9 mouse cellular contexts compared by ENCODE assay signal in the genomic region with DNA sequence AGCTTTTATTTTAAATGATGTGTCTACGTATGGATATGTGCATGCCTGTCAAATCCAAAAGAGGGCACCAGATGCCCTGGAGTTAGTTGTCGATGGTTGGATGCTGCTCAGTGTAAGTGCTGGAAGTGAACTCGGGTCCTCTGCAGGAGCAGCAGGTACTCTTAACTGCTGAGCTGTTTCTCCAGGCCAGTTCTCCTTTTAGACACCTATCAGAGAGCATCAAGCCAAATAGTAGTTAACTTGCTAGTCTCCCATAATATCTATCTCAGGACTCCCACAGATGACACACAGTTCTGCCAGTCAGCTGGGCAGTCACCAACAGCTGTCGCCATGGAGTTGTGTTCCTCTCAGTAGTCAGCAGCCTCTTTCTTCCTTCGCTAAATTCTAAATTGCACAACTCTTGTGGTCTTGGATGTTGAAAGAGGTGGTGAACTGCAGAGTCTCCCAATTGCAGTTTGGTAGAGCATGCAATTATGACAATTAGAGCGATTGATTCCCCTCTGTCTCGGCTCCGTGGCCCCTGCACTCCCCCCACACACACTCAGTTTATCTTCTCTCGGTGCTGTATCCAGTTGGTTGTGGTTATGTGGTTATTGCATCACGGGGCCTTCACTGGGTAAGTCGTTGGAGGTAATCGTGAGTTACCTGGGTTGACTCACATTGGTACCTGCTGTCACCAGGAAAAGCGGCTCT. TPM values are rescaled to one million over a fixed set of nuclear protein-coding genes. Genes with fewer than 3 reads are reported as not detected.
DNase-seq lines count a peak whose midpoint lies in the region; ATAC-seq and TF ChIP-seq lines count a peak whose summit lies in the region.
"Had no signal": no experiment of that assay in that cellular context is flagged by ENCODE, and none has a peak within 500 bp of the region (broad histone marks: within the 10 kb centered on the region; RNA-seq: fewer than 3 reads in every experiment).

No protein-coding gene starts in this region.

- no peak for DNase-seq in CH12.LX (ENCODE audit: extremely low read depth)
- DNase-seq in monocyte, adult 2 months (ENCODE audit: low read depth in 1 of 2, low spot score in 2 of 2), result peak; percentile 57 to 77
- DNase-seq in thymus, postnatal 14 days, result no peak
- DNase-seq in ovary, postnatal 10 days (ENCODE audit: low spot score), result no peak

- in situ Hi-C loops in CH12.LX (cut with MboI; ENCODE audit: low pct_ligation_motif_present, low pct_unique_long_range_greater_than_20kb, low sequenced_read_pairs), result no loop called here

- peak; percentile 19 for TF ChIP-seq RAD21 in CH12.LX (IDR thresholded peaks at IDR 0.05; ENCODE audit: low read depth, low read length)

- dilution Hi-C loops in CH12.LX (cut with MboI; ENCODE audit: extremely low pct_ligation_motif_present, extremely low pct_unique_long_range_greater_than_20kb, low sequenced_read_pairs), result no loop called here

- TF ChIP-seq EP300 in CH12.LX (IDR thresholded peaks at IDR 0.05; ENCODE audit: low read length), result no peak

- H3K4me3 ChIP-seq in intestine, postnatal 0 days (ENCODE audit: low read depth, low read length), result no peak overlapping the region
- no peak overlapping the region for H3K4me3 ChIP-seq in intestine, embryonic 15.5 days (replicated peaks)
- no peak overlapping the region for H3K4me3 ChIP-seq in CH12.LX (replicated peaks in 1 of 3; ENCODE audit: low read depth in 2 of 3, low read length in 2 of 3, poor library complexity in 1 of 3)
- no peak overlapping the region for H3K4me3 ChIP-seq in hindbrain, embryonic 16.5 days (ENCODE audit: low read length)
- H3K4me3 ChIP-seq in kidney, embryonic 14.5 days (ENCODE audit: low read length), result no peak overlapping the region

- H3K79me2 ChIP-seq in CH12.LX (replicated peaks; ENCODE audit: control insufficient read depth, extremely low read depth, insufficient read depth, poor library complexity, severe bottlenecking), result no peaks in the 10 kb centered on the region; the same call in 1 of the 2 replicates

- no peak overlapping the region for H3K27ac ChIP-seq in intestine, postnatal 0 days (ENCODE audit: low read depth, low read length)
- H3K27ac ChIP-seq in intestine, embryonic 15.5 days, result no peak overlapping the region
- H3K27ac ChIP-seq in CH12.LX (ENCODE audit: insufficient read depth, low read depth), result no peak overlapping the region
- no peak overlapping the region for H3K27ac ChIP-seq in hindbrain, embryonic 16.5 days (ENCODE audit: low read depth, low read length)
- no peak overlapping the region for H3K27ac ChIP-seq in kidney, embryonic 14.5 days (ENCODE audit: low read depth, low read length)

- H3K27me3 ChIP-seq in intestine, postnatal 0 days (replicated peaks; ENCODE audit: control insufficient read depth, insufficient read depth, low read length), result no peaks in the 10 kb centered on the region
- no peaks in the 10 kb centered on the region for H3K27me3 ChIP-seq in intestine, embryonic 15.5 days (replicated peaks)
- no peaks in the 10 kb centered on the region for H3K27me3 ChIP-seq in CH12.LX (replicated peaks)
- no peaks in the 10 kb centered on the region for H3K27me3 ChIP-seq in hindbrain, embryonic 16.5 days (replicated peaks; ENCODE audit: control insufficient read depth, insufficient read depth, low read length)
- no peaks in the 10 kb centered on the region for H3K27me3 ChIP-seq in kidney, embryonic 14.5 days (ENCODE audit: control insufficient read depth, insufficient read depth, low read length)

- no peaks in the 10 kb centered on the region for H3K9me3 ChIP-seq in intestine, postnatal 0 days (ENCODE audit: control insufficient read depth)
- no peaks in the 10 kb centered on the region for H3K9me3 ChIP-seq in intestine, embryonic 15.5 days
- no peaks in the 10 kb centered on the region for H3K9me3 ChIP-seq in CH12.LX (replicated peaks; ENCODE audit: low read length)
- no peaks in the 10 kb centered on the region for H3K9me3 ChIP-seq in hindbrain, embryonic 16.5 days (ENCODE audit: control insufficient read depth, low read length)
- H3K9me3 ChIP-seq in kidney, embryonic 14.5 days (ENCODE audit: control insufficient read depth, low read length), result no peaks in the 10 kb centered on the region

- no peak for TF ChIP-seq POLR2A in CH12.LX (IDR thresholded peaks at IDR 0.05; ENCODE audit: low read depth, low read length)

- no peak overlapping the region for H3K4me2 ChIP-seq in intestine, postnatal 0 days (replicated peaks; ENCODE audit: low read depth)
- no peak overlapping the region for H3K4me2 ChIP-seq in intestine, embryonic 15.5 days (replicated peaks)
- peak overlapping the region; percentile 83 for H3K4me2 ChIP-seq in CH12.LX (ENCODE audit: insufficient read depth, low read depth, poor library complexity, severe bottlenecking)
- peak overlapping the region; percentile 87 for H3K4me2 ChIP-seq in hindbrain, embryonic 16.5 days (ENCODE audit: low read length)
- H3K4me2 ChIP-seq in kidney, embryonic 14.5 days (replicated peaks; ENCODE audit: low read depth, low read length), result no peak overlapping the region

- no peak for ATAC-seq in intestine, postnatal 0 days
- no peak for ATAC-seq in intestine, embryonic 15.5 days
- ATAC-seq in hindbrain, embryonic 16.5 days, result no peak
- no peak for ATAC-seq in kidney, embryonic 14.5 days (ENCODE audit: low FRiP score, low TSS enrichment)

- no peak overlapping the region for H3K9ac ChIP-seq in intestine, postnatal 0 days (ENCODE audit: low read depth, low read length)
- H3K9ac ChIP-seq in intestine, embryonic 15.5 days, result no peak overlapping the region
- no peak overlapping the region for H3K9ac ChIP-seq in CH12.LX (ENCODE audit: insufficient read depth, low read depth)
- H3K9ac ChIP-seq in hindbrain, embryonic 16.5 days (ENCODE audit: low read depth, low read length), result no peak overlapping the region
- no peak overlapping the region for H3K9ac ChIP-seq in kidney, embryonic 14.5 days (ENCODE audit: low read depth, low read length)

- 86% methylated on average over 13 of the region's 13 CpGs for WGBS in intestine, postnatal 0 days
- WGBS in intestine, embryonic 15.5 days, result 86% methylated on average over 13 of the region's 13 CpGs
- WGBS in hindbrain, embryonic 16.5 days, result 89% methylated on average over 13 of the region's 13 CpGs
- WGBS in kidney, embryonic 14.5 days, result 92% methylated on average over 13 of the region's 13 CpGs

- peaks cover 7% of the 10 kb centered on the region; the same call in 1 of the 2 replicates for H3K36me3 ChIP-seq in intestine, postnatal 0 days (ENCODE audit: control insufficient read depth, insufficient read depth)
- H3K36me3 ChIP-seq in intestine, embryonic 15.5 days, result peaks cover 2% of the 10 kb centered on the region; the same call in 1 of the 2 replicates
- H3K36me3 ChIP-seq in CH12.LX (replicated peaks in 1 of 2; ENCODE audit: control insufficient read depth in 1 of 2, insufficient read depth in 1 of 2, low read length in 1 of 2), result peaks cover 17 to 50% of the 10 kb centered on the region in 2 experiments
- no peaks in the 10 kb centered on the region for H3K36me3 ChIP-seq in hindbrain, embryonic 16.5 days (ENCODE audit: control insufficient read depth, insufficient read depth, low read length)
- no peaks in the 10 kb centered on the region for H3K36me3 ChIP-seq in kidney, embryonic 14.5 days (ENCODE audit: control insufficient read depth, insufficient read depth, low read length)

- peak; percentile 23 for TF ChIP-seq CTCF in intestine, postnatal 0 days (IDR thresholded peaks at IDR 0.05; ENCODE audit: low read depth)
- peak in 1 of 2 experiments; percentile 38; a peak in 2 of 4 replicates for TF ChIP-seq CTCF in CH12.LX (conservative IDR thresholded peaks at IDR 0.05 in 1 of 2, IDR thresholded peaks at IDR 0.05 in 1 of 2; ENCODE audit: low read depth in 2 of 2, low read length in 2 of 2)

- H3K4me1 ChIP-seq in intestine, postnatal 0 days (replicated peaks; ENCODE audit: control insufficient read depth, insufficient read depth, low read length), result no peaks in the 10 kb centered on the region; the same call in 1 of the 2 replicates
- peaks cover 17% of the 10 kb centered on the region for H3K4me1 ChIP-seq in intestine, embryonic 15.5 days (replicated peaks)
- peaks cover 12 to 43% of the 10 kb centered on the region in 2 experiments for H3K4me1 ChIP-seq in CH12.LX (ENCODE audit: control insufficient read depth in 1 of 2, insufficient read depth in 2 of 2)
- H3K4me1 ChIP-seq in hindbrain, embryonic 16.5 days (ENCODE audit: control insufficient read depth, insufficient read depth, low read depth, low read length), result peaks cover 12% of the 10 kb centered on the region
- peaks cover 12% of the 10 kb centered on the region; the same call in 1 of the 2 replicates for H3K4me1 ChIP-seq in kidney, embryonic 14.5 days (ENCODE audit: control insufficient read depth, insufficient read depth, low read length)

RNA-seq across cellular contexts. Expression of gene Nat9, which starts 1.0 kb away (rescaled TPM):
- polyA plus RNA-seq in intestine, postnatal 0 days (2015; fragmentation: Nextera tagmentation; extraction: Ambion mirVana), result 35.0 and 35.7 TPM in 2 replicates
- polyA plus RNA-seq in intestine, embryonic 15.5 days (2015; fragmentation: Nextera tagmentation; extraction: Ambion mirVana), result 20.5 and 20.6 TPM in 2 replicates
- total RNA-seq in CH12.LX (2012; rRNA removed) (51.7 and 74.0 TPM in 2 replicates), CH12.LX (2014; rRNA removed) (20.7 and 30.6 TPM in 2 replicates)
- polyA plus RNA-seq in CH12.LX (2012; ENCODE audit: insufficient read length, low read depth), result 24.1 and 34.0 TPM in 2 replicates
- polyA plus RNA-seq in hindbrain, embryonic 16.5 days (2015; fragmentation: Nextera tagmentation; extraction: Ambion mirVana), result 20.9 and 24.6 TPM in 2 replicates
- polyA plus RNA-seq in kidney, embryonic 14.5 days (2014; fragmentation: Nextera tagmentation; extraction: Ambion mirVana), result 18.2 and 18.4 TPM in 2 replicates

RNA-seq across cellular contexts. Expression of gene Tmem104, which starts 1.4 kb away (rescaled TPM):
- polyA plus RNA-seq in intestine, postnatal 0 days (2015; fragmentation: Nextera tagmentation; extraction: Ambion mirVana), result 19.2 and 20.1 TPM in 2 replicates
- polyA plus RNA-seq in intestine, embryonic 15.5 days (2015; fragmentation: Nextera tagmentation; extraction: Ambion mirVana), result 9.3 and 12.2 TPM in 2 replicates
- total RNA-seq in CH12.LX (2012; rRNA removed) (15.7 and 16.1 TPM in 2 replicates), CH12.LX (2014; rRNA removed) (1.6 and 3.5 TPM in 2 replicates)
- polyA plus RNA-seq in CH12.LX (2012; ENCODE audit: insufficient read length, low read depth), result 10.3 and 10.8 TPM in 2 replicates
- 12.3 and 13.1 TPM in 2 replicates for polyA plus RNA-seq in hindbrain, embryonic 16.5 days (2015; fragmentation: Nextera tagmentation; extraction: Ambion mirVana)
- polyA plus RNA-seq in kidney, embryonic 14.5 days (2014; fragmentation: Nextera tagmentation; extraction: Ambion mirVana), result 6.3 and 10.3 TPM in 2 replicates

RNA-seq across cellular contexts. Expression of gene Slc9a3r1, which starts 25.5 kb away (rescaled TPM):
- polyA plus RNA-seq in intestine, postnatal 0 days (2015; fragmentation: Nextera tagmentation; extraction: Ambion mirVana), result 679 and 754 TPM in 2 replicates
- 252 and 270 TPM in 2 replicates for polyA plus RNA-seq in intestine, embryonic 15.5 days (2015; fragmentation: Nextera tagmentation; extraction: Ambion mirVana)
- total RNA-seq in CH12.LX (2012; rRNA removed) (69.0 and 70.1 TPM in 2 replicates), CH12.LX (2014; rRNA removed) (43.5 and 51.9 TPM in 2 replicates)
- 63.7 and 64.6 TPM in 2 replicates for polyA plus RNA-seq in CH12.LX (2012; ENCODE audit: insufficient read length, low read depth)
- 81.5 and 93.4 TPM in 2 replicates for polyA plus RNA-seq in hindbrain, embryonic 16.5 days (2015; fragmentation: Nextera tagmentation; extraction: Ambion mirVana)
- 81.5 and 110 TPM in 2 replicates for polyA plus RNA-seq in kidney, embryonic 14.5 days (2014; fragmentation: Nextera tagmentation; extraction: Ambion mirVana)

RNA-seq across cellular contexts. Expression of gene Cd300lf, which starts 54.9 kb away (rescaled TPM):
- polyA plus RNA-seq in intestine, postnatal 0 days (2015; fragmentation: Nextera tagmentation; extraction: Ambion mirVana), result 1.1 and 1.3 TPM in 2 replicates
- polyA plus RNA-seq in intestine, embryonic 15.5 days (2015; fragmentation: Nextera tagmentation; extraction: Ambion mirVana), result 0.85 and 1.2 TPM in 2 replicates
- total RNA-seq in CH12.LX (2012; rRNA removed) (35.3 and 36.1 TPM in 2 replicates), CH12.LX (2014; rRNA removed) (13.5 and 15.5 TPM in 2 replicates)
- polyA plus RNA-seq in CH12.LX (2012; ENCODE audit: insufficient read length, low read depth), result 36.9 and 38.9 TPM in 2 replicates
- polyA plus RNA-seq in hindbrain, embryonic 16.5 days (2015; fragmentation: Nextera tagmentation; extraction: Ambion mirVana), result 0.29 and 0.32 TPM in 2 replicates
- 0.26 TPM in 2 replicates for polyA plus RNA-seq in kidney, embryonic 14.5 days (2014; fragmentation: Nextera tagmentation; extraction: Ambion mirVana)
- polyA plus RNA-seq: embryonic facial prominence, embryonic 11.5 days had no signal

Comparison
In these comparisons a context has a peak if more than half of its experiments do, and no peak if none do; other contexts are left out.
1. H3K4me2 ChIP-seq: peak in CH12.LX (single experiment) and hindbrain, embryonic 16.5 days (single experiment); none in intestine, postnatal 0 days (single experiment), intestine, embryonic 15.5 days (single experiment) and kidney, embryonic 14.5 days (single experiment).
2. DNase-seq: peak in monocyte, adult 2 months (2 of 2); none in CH12.LX (single experiment), thymus, postnatal 14 days (single experiment) and ovary, postnatal 10 days (single experiment).